Mouse (Mus musculus): ENCODE data around the gene Astn1.

Gene Astn1

DNA sequence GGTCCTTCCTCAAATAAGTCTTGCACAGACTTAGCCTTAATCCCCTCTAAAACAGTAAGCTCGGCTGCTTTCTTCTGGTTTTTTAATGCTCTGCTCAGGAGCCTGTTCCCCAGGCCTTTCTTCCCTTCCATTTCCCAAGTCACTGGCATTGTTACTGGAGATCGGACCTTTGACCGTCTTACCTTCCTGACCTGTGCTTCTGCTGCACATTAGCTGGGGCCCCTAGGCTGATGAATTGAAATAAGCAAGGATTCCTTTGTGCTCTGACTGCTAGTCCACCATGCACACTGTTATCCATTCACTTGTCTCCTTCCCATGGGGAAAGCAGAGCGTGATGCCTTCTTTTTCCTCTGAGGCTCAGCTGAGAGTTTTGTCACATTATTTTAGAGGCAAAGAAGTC is 255.9 kb downstream of the Astn1 start:
- no peak for DNase-seq (ENCODE audit: low read depth)

DNA sequence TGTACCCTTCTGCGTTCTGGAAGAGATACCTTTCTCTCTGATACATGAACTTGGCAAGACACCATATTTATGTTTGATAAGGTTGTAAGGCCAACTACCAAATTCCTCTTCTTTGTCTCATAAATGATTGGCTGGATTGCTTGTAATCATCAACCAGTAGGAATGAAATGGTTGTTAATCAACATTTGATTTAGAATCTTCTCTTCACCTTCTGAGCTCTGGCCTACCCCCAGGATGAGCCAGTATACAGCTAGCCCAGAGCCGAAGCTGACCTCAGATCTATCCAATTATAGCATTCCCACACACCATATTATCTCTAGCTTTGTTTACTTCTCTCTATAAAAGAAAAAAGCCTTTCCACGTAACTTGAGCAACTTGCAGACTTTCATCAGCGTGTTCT is 270.9 kb downstream of the Astn1 start:
- DNase-seq (ENCODE audit: low read depth): no peak

DNA sequence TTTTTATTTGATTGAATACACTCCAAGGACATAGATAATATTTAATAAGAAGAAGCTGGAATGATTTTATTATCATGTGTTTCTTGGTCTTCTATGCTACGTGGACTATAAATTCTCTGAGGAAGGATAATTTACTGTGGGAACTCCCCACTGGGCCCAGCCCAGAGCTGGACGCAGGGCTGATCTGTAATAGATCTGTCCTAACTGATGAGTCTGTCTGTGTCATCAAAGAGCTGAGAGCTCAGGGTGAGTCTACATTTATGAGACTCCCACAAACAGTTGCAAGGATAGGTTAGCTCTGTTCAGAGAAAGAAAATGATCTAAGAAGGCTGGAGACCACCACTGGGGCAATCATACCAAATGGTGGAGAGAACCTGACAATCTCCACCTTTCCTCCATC is 271.4 kb downstream of the Astn1 start:
- no peak for DNase-seq (ENCODE audit: low read depth)

DNA sequence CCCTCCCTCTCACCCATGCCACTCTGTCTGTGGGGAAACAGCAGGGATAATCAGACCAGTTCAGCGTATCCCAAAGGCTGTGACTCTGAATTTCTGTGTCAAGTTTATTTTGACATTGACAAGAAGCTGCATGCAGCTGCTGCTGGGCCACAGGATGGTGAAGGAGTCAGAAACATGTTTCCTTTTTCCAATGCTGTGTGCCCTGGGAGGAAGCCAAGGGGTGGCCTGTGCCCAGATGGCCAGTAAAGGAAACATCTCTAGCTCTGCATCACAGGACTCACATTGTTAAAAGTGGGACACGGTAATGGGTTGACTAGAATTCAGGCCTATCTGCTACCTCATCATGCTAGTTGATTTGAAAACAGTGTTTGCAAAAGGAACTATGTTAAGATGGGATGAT is 279.2 kb downstream of the Astn1 start:
- no peak for DNase-seq (ENCODE audit: low read depth)

DNA sequence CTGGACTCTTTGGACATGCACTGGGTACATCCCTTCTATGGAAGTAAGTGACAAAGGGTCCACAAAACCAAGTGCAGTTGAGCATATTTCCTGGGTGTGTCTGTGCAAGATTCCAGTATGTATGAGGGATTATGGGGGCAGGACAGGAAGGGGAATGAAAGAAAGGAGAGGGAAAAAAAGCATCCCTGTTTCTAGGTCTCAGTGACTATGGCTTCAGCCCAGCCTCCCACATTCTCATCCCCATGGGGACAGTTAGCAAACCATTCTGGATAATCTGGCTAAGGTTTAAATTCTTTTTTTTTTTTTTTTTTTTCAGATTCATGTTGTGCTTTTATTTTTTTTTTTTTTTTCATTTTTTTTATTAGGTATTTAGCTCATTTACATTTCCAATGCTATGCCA is 280.2 kb downstream of the Astn1 start:
- DNase-seq (ENCODE audit: low read depth): no peak

DNA sequence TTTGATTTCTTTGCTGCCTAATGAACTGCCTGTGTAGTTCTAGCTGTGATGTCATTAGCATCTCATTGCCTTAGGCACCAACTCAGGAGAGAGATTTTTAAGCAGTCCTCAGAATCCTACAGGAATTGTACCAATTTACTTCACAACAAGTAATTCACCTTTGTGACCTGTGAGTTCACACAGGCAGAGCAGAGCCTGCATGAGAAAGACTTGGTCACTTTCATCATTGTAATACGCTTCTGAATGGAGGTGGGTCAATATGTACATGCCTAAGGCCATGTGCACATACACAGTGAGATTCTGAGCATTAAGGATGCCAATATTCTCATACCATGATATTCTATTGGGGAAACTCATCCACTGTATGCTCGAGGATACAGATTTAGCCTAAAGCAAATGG is 290.7 kb downstream of the Astn1 start:
- no peak for DNase-seq (ENCODE audit: low read depth)

DNA sequence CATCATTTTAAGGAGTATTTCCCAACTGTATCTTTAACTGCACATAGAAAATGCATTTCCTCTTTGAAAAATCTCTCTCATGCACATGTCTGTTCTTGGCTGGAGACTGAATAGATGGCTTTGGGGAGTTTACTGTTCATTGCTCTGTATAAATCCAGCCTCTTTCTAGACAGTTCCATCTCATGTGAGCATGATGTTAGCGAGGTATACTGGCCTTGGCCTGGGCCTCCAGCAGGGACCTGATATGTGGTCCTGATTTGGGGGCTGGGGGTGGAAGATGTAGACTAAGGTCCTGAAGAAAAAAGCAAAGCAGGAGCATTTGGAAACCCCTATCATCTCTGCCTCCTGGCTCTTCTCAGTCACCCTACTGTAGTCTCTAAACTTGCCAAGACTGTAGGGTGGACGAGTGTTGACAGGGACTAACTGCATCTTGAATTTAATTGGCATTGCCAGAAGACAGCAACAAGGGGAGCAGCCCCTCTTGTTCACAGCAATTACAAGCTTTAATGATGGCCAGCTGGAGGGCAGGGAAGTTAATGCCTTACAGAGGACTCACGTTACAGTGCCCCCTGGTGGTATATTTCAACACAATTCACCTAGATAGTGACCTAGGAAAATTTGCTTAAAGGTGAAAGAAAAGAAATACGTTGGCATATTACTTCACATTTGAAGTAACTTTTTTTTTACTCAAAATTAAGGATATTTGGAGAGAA is 291.9 kb downstream of the Astn1 start:
- peak; percentile 8 for DNase-seq (ENCODE audit: low read depth)

DNA sequence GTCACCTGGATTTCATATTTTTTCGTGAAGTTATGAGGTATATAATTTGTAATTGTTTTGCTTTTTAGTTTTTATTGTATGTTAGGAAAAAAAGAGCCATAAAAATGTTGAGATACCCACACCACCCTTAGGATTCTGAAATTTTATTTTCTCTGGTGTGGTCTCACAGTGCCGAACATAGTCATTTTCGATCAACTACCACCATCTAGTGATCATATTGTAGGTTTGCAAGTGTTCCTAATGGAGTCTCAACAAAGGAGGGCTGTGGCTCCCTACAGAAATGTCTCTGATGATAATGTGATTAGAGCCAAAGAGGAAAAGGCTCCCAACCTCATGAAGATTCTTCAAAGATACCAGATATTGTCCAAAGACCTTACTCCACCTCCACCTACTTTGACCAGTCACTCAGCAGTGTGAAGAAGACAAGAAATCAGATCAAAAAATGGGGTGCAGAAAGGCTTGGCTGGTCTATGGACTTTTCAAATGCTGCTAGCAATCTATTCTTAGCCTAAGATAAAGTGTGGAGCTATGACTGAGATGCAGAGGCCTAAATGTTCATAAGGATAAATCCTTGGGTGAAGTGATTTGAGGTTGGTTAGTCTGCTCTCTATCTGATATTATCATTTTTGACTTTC is 292.6 kb downstream of the Astn1 start:
- no peak for DNase-seq (ENCODE audit: low read depth)

DNA sequence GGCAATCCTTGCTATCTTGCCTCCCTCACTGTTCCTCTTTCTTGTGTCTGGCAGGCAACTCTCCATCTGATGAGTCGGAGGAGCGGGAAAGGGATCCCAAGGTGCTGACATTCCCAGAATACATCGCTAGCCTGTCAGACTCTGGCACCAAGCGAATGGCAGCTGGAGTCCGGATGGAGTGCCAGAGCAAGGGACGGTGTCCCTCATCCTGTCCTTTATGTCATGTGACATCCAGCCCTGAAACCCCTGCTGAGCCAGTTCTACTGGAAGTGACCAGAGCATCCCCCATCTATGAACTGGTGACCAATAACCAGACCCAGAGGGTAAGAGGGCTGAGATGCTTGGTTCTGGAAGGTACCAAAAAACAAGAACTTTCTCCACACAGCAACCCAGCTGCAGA is 294.9 kb downstream of the Astn1 start:
- DNase-seq (ENCODE audit: low read depth): no peak

DNA sequence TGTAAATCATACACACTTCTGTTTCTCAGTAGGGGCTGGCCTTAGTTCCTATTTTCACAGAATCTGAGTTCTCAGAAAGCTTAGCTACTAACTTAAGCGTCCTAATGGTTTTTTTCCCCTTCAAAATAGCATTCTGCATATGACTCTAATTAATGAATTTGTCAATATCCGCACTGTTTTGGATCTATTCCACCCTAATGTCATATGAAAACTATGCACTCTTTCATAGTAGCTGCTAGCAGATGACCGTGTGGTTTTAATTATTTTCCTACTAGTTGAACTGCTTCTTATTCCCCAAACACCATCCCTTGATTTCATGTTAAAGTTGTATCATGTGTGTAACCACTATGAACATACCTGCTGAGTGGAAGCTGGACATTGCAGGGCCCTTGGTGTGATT is 303.9 kb downstream of the Astn1 start:
- no peak for DNase-seq (ENCODE audit: low read depth)

DNA sequence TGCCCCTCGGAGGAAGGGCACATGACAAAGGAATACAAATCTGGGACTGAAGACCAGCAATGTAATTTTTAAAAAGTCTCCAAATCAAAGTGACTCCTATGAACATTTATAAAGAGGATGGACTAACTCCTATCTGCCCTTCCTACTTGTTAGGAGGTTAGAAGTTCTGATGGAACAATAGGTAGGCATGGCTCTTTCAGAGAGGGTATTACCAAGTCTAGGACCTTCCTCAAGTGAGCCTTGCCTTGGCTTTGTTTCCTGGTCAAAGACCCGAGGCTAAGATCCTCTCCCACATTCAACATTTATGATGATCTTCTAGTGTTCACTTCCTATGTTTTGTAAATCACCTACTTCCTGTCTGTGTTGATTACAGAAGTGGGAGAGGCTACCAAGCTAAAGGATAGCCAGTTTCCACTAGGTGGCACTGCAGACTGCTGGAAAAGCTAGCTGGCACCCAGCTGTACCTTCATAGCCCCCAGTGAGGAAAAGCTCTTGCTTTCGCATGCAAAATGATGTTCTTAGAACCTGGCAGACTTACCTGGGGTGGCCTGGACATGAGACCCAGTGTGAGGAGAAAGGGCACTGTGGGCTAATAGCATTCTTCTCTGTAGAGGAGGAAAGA is 308.0 kb downstream of the Astn1 start:
- no peak for DNase-seq (ENCODE audit: low read depth)

DNA sequence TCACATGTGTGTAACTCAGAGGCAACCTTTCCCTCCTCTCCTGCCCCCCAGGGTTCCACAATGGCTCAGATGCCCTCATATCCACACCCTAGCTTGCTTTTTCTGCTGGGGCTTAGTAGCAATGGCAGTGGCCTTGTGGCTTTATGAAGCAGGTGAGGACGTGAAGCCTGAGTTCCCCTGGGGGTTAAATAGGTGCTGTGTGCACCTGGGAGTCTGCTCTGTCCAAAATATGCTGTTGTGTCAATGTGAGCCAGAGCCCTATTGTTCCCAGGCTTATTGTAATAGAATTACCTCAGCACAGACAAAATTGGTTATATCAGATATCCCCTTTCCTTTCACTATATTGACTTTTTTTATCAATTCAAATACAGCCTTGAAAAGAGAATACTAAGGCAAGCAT is 325.7 kb downstream of the Astn1 start:
- no peak for DNase-seq (ENCODE audit: low read depth)

DNA sequence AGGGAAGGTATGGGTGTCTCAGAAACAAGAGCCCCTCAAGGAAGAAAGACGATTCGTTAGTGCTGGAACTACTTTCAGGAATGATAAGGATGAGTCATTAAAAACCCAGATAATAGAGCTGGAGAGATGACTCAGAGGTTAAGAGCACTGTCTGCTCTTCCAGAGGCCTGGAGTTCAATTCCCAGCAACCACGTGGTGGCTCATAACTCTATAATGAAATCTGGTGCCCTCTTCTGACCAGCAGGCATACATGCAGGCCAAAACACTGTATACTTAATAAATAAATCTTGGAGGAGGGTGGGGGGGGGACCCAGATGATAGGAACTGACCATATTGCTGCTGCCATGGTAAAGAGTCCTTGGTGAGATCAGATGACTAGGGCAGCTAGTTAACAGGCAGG is 335.4 kb downstream of the Astn1 start:
- DNase-seq (ENCODE audit: low read depth): no peak

DNA sequence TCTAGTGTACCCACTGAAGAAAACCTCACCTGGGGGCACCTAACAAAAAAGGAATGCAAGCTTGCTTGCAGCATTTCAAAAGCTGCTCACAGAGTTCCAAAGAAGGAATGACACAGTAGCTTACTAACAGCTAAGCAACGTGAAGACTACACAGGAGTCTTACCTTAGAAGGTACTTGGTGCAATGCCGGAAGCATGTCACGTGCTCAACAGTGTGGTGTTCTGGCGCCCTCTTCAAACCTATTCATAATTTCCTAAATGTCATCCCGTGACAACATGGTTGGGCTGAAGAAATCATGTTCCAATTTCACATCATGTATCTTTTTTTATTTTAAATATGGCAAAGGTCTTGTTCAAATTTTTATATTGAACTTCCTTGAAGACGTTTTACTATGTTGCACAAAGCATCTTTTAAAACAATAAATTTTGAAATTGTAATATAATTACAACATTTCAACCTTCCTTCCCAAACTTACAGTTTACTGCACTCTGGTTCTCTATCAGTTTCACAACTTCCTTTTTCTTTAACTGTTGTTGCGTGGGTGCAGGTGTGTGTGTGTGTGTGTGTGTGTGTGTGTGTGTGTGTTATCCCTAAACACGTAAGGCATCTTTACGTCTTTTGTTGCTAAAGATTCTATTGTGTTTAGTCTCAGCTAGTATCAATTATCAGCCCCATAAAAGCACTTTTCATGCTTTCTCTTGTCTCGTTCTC is 335.9 kb downstream of the Astn1 start:
- no peak for DNase-seq (ENCODE audit: low read depth)

DNA sequence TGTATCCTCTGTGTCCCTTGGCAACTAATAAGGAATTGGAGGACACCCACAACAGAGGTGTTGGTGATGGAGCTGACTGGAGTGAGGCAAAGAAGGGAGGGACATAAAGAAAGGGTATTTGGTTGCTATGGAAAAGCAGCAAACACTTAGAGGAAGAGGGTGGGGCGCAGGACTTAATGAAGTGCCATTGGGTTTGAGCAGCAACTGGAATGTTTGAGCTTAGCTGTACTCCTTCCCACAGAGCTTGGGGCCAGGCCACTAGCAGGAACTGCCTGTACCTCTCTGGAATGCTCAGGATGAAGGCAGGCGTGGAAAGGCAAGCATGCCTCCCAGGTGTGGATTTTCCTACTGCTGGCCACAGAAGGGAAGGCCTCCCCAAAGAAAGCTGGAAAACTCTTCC is 337.2 kb downstream of the Astn1 start:
- no peak for DNase-seq (ENCODE audit: low read depth)

DNA sequence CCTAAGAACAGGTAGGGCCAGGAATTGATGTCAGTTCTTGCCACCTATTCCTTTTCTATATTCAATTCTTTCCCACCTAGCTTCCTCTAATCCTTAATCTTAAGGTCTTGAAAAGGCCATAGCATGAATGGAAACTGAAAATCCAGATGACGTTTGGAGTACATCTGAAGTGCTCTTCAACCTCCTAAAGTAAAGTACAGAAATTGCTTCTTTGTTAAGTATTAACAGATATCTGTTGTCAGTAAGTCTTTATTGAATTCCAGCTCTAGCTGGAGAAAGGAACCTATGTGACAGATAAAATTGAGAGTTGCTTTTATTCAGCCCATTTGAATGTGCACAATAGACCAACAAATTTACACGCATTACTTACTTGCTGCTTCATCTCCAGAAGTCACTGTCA is 338.1 kb downstream of the Astn1 start:
- no peak for DNase-seq (ENCODE audit: low read depth)

DNA sequence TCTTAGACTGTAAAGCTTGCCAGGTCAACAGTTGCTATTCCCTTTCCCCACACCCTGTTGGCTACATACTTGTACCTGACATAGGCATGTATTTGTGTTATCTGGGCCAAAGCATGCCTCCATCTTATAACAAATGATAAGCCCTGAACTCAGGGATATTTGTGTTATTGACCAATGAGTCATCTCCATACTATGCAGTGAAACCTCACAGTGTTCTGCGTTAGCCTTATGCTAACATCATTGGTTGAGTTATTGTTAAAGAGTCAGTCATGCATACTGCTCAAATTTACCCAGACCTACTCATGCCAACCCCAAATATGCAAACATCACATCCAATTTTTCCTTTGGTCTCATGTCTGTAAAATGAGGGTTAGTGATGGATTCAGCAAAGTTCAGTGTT is 339.3 kb downstream of the Astn1 start:
- DNase-seq (ENCODE audit: low read depth): no peak

DNA sequence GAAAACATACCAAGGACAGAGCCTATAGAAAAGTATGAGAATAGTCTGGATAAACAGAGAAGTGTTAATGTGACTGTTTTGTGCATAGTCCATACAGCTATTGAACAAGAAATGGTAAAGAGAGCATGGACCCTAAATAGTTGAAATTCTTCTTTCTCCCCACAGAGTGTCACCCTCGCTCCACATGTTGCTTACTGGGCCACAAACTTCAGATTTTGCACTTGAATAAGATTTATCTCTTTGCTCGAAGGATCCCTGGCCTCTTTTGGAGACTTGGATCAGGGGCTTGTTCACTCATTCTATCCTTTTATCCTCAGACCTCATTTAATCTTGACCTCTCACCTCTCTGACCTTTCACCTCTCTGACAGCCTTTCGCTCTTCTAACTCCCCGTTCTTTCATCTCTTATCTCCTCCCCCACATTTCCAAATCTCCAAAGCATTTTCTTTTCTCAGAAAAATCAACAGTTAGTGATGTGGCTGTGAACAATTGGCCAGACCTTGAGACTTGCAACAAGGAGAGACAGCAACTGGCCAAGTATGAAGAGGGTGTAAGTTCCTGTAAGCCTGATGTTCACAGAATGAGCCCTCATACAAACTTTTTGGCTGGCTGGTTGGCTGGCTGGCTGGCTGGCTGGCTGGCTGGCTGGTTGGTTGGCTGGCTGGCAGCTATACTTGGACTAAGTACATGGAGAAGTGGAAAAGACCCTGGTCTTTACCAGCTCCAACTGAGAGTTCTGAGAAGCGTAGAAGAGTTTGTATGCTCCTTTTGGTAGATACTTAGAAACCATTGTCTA is 351.4 kb downstream of the Astn1 start:
- no peak for DNase-seq (ENCODE audit: low read depth)

DNA sequence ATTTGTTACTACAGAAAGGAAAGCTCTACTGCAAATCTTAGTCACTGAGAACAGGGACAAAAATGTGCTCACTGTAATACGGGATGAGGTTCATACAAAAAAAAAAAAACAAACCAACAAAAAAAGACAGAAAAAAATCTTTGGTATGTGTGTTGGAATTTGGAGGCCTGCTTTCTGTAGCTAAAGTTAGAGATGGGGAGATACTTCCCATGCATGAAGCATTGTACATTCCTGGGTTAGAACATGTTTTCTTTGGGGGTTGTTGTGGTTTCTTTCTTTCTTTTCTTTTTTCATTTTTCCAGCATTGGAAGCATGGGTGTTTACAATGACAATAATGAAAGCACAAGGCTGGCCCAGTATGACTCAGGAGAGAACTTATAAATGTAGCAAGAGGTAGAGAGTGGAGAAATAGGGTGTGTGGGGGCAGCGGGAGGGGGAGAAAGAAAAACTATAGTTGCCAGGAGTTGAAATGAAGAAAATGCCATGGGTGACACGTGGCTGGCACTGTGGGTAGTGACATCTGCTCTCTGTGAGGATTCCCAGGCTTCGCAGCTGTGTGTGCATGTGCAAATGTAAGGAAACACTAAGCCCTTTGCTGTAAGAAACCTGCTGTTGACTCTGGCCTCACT is 370.9 kb downstream of the Astn1 start:
- no peak for DNase-seq (ENCODE audit: low read depth)

DNA sequence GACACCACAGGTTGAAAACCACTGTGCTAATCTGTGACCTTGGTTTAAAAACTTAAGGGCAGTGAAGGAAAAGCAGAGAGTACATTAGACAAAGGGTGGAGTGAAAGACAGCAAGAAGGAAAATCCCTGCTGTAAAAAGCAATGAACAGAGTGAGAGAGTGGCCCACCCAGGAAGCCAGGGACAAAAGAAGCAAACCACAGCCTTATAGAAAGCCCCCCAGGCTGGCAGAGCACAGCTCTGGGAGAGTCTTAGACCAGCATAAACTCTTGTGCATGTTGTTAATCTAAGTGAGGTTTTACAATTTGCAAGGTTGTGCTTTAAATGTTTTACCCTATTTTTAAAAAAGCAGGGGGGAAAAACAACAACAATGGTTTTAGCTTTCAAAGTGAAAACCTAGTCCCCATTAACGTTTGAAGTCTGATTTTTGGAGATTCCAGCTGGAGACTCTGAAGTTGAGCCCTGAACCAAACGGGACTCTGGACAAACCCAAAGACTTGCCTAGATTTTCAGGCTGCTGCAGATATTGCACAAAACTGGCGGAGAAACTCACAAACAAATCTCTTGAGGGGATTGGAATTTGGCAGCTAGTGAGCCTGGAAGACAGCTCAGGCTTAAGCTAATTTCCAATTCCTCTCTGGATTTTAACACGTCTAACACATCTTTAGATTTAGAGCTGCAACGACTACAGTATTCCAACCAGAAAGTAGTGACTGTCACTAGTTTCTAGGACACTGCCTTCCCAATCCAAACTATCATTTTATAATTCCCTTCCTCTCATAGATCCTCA is 377.3 kb downstream of the Astn1 start:
- no peak for DNase-seq (ENCODE audit: low read depth)

DNA sequence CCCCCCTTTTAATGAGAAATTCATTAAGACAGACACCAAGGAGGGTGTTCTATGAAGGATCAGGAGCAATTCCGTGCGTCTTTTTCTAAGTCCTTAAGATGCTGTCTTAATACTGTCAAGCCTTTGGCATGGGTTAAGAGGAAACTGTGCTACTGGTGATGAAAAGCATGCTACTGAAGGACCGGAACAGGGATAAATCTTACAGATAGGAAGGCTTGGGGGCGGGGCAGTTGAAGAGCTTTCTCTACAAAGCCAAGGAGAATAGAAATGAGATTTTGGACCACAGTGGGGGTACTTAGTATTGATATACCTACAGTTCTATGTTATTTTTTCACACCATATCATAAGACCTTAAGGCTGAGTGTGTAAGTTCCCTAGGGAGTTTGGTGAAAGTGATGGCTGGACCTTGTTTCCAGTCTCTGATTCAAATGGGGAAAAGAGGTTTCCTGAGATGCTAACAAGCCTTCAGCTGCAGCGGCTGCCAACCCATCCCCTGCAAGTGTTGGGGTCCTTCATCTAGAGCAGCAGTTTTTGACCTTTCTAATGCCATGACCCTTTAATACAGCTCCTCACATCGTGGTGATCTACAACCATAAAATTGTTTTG is 378.2 kb downstream of the Astn1 start:
- DNase-seq (ENCODE audit: low read depth): no peak
